Mouse (Mus musculus) kidney, postnatal 4 days (tissue): ENCODE measurements around the gene Gm42421.
A peak's percentile ranks its signal among the peaks of the same experiment; 100 is the strongest.

Experiments
- DNase-seq, 2 experiments: peaks; one replicate each; pipeline ENCODE4 v3.0.0; 2021; ENCODE audit warnings: mixed read lengths in 2 of 2

Gm42421 gene

DNA sequence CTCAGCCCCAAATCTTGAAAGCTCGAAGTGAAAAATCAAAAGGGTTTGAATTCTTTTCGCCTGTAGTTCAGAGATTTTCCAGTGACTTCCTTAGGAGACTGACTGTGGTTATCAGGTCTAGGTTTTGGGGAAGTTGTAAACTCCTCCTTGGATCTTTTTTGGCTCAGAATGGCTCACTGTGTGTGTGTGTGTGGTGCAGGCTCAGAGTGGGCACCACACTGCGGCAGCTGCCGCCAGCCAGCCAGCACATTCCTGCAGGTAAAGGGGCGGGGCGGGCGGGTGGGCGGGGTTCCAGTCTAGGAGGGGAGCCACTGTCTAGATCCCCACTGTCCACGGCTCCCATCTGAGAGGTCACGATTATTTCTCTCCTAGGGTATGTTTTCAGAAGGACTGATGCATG lies 13.6 kb downstream of the Gm42421 start:
- DNase-seq, result no peak

DNA sequence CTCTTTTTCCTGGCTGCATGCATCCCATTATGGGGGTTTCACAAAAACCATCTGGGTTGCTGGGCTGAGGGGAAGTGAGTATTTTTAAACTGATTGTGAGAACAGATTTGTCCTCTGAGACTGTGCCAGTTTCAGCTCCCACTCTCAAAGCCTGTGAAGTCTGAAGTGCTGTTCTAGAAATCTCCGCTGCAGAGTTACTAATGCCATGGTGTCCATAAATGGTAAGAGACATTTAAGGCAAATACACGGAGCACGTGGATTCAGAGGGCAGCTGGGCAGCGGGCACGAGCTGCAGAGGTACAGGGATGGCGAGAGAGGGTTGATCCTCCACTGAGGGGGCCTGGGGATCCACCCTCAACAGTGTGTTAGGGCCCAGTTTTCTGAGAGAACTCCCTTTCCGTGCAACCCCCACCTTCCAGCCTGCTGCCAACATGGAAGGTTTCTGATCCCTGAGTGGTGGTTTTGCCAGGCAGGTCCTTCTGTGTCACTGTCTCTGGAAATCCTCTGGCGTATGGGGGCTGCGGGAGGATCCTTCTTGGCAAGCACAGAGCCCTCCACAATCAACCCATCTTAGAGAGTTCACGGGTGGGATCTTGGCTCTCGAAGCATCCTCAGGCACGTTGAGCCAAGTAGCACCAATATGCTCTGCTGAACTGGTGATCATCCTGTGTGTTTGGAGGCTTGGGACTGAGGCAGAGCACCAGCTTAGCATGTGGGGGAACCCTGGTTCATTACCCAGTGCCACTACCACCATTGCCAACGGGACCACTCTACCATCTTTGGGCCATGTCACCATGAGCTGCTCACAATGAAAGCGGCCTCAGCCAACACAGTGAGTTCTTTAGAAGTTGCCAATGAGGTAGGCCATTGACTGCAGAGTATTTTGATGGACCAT lies 15.5 kb downstream of the Gm42421 start:
- no peak for DNase-seq

DNA sequence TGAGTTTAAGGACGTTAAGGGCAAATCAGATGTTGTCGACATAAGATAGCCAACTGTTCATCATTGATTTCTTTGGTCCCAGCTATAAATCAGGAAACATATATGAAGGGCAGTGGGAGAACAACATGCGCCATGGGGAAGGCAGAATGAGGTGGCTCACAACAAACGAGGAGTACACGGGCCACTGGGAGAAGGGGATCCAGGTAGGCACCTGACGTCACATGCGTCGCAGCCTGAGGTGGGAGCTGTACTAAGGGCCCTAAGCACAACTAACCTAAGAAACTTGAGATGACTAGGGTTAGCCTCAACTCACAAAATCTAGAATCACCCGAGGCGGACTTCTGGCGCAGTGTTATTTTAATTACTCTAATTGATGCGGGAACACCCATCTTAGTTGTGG lies 20.4 kb downstream of the Gm42421 start:
- DNase-seq, result no peak

DNA sequence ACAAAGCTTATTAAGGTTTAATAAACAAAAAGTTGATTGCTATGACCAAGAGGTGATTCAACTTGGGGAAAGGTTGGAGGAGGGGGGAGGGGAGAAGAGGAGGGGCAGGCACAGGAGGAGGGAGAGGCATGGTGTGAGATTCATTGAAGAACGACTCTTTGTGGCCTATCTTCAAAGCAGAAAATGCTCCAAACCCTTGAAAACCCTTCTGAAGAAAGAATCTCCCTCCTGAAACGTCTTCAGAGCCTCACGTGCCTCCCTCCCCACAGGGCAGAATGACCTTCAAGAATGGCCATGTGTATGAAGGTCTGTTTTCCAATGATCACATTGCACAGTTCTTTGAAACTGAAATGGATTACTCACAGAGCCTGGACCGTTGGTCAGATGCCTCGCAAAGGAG lies 22.0 kb downstream of the Gm42421 start:
- no peak for DNase-seq

DNA sequence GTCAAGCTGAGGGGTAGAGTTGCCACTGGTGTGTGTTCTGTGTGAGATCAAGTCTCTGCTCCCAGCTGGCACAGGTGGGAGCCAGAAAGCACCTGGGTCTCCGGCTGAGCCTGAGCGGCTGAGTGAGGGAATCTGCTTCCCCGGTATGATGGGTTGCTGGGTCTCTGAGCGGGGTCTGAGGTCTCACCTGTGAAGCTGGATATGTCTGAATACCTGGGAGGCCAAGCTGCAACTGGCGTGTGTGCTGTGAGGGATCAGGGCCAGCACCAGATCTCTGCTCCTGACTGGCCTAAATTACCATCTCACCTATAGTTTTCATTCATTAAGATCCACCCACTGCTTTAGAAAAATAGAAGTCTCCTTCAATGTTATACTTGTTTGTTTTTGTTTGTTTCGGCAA lies 29.1 kb downstream of the Gm42421 start:
- no peak for DNase-seq

DNA sequence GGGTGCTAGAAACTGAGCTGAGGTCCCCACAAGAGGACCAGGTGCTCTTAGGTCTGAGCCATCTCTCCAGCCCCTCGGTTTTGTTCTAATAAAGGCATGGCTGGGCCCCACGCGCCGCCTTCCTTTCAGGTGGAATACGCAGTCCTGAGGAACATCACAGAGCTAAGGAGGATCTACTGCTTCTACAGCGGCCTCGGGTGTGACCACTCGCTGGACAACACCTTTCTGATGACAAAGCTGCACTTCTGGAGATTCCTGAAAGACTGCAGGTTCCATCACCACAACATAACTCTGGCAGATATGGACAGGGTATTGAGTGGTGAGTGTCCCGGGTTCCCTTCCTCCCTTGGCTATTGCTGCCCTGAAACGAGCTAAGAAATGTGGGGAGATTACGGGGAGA lies 31.6 kb downstream of the Gm42421 start:
- DNase-seq, result no peak

DNA sequence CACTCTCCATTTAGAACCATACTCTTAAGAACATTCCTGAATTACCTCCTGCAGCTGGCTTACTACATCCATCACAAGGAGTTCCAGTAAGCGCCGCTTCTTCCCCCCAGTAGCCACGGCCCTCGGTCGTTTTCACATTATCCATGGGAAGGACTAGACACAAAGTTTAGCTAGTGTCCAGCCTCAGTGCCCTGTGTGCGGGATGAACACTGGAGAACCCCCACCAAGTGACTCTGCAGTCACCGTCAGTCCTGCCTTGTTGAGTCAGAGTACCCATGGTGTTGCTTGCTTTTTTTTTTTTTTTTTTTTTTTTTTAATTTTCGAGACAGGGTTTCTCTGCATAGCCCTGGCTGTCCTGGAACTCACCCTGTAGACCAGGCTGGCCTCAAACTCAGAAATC lies 33.2 kb downstream of the Gm42421 start:
- DNase-seq, result no peak

DNA sequence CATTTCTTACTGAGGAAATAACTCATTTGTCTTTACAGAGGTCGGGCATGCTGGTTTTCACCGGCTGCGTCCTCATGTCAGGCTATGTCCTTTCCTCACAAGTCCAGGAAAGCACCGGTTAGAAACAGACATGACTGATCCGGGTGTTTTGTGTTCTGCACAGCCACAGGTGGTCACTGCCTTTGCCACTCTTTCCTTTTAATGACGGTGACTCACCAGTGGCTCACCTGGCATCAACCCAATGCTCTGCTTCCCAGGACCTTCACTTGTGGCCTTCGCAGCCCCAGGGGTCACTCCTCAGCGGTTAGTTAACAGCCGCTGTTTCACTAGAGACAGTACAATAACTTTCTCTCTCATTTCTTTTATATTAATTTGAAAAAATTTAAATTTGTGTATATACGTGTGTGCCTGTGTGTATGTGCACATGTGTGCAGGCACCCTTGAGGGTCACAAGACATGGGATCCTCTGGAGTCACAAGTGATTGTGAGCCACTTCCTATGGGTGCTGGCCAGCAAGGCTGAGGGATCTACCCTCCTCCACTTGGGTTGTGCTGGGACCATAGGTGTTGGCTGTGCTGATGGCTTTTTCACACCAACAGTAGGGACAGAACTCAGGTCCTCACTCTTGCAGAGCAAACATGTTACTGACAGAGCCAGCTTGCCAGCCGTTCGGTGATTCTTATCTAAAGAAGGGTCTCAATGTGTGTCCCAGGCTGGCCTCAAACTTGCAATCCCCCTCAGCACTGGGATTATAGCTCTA lies 37.8 kb downstream of the Gm42421 start:
- peak in 1 of 2 experiments; percentile 10 for DNase-seq

DNA sequence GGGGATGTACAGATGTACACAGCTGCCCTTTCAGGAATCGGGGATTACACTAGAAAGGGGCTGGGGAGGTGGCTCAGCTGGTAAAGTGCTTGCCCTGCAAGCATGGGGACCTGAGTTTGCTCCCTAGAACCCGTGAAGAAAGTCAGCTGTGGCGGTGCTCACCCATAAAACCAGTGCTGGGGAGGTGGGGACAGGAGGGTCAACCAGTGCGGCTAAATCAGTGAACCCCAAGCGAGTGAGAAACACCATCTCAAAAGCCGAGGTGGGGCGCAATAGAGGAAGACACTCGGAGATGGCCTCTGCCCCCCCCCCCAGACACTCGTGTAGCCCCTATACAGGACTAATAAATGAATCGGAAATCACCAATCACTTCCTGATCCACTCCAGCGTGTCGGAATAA lies 38.7 kb downstream of the Gm42421 start:
- DNase-seq, result no peak

DNA sequence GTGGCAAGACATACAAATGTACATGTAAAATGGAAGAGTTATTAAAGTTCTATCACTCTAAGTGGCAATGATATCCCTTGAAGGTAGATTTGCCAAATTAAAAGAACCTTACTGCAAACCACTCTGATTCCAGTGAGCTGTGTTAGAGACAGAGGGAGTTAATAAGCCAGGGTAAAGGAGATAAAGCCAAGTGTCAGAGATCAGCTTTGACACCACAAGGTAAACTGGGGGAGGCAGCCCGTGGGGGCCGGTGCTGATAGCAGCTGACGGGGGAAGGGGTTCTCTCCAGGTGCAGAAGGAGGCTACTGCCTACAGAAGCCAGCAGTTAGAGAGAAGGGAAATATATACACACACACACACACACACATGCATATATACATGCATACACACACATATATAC lies 44.7 kb downstream of the Gm42421 start:
- no peak for DNase-seq

DNA sequence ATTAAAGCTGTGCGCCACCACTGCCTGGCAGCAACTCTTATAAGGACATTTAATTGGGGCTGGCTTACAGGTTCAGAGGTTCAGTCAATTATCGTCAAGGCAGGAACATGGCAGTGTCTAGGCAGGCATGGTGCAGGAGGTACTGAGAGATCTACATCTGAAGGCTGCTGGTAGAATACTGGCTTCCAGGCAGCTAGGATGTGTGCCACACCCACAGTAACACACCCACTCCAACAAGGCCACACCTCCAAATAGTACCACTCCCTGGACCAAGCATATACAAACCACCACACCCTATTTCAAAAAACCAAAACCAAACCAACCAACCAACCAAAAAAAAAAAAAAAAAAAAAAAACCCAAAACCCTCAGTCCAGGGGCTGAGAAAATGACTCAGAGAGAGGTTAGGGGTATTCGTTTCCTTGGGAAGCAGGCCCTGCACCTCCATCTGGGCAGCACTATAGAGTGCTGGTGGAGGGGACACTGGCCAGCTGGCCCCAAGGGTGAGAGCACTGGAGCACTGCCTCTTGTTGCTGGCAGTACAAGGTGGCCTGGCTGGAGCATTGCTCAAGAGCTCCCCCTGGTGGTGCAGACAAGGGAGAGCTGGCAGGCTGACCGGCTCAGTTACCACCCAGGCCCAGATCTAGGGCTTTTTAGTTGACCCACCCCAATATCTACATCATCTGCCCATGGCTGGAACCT lies 47.1 kb downstream of the Gm42421 start:
- DNase-seq, result peak; percentile 74 to 79

DNA sequence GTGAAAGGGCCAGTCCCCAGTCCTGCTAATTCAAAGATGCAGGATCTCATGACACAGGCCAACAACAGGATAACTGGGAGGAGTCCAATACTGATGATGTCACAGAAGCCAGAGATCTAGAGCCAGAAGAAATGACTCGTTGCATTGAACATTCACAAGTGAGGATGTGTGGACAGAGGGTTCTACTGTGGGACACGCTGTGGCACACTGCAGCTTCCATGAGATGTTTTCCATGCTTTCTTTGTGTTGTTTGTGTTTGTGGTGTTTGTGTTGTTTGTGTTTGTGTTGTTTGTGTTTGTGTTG lies 47.6 kb downstream of the Gm42421 start:
- no peak for DNase-seq

DNA sequence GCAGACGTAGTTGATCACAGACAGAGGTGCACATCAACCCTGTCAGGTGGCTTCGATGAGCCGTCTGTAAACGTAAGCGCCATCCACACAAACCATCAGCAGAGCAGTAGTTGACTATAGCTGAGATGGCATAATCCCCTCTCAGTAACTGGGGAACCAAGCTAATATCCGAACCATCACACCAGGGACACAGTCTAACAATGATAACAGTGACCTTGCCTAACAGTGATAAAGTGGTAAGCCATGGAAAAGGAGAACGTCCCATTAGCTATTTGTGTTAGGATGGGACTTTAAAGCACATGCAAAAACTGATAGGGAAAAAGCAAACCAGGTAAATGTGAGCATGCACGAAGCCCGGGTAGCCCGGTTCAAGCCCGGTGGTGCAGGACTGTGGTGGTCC lies 48.3 kb downstream of the Gm42421 start:
- no peak for DNase-seq

DNA sequence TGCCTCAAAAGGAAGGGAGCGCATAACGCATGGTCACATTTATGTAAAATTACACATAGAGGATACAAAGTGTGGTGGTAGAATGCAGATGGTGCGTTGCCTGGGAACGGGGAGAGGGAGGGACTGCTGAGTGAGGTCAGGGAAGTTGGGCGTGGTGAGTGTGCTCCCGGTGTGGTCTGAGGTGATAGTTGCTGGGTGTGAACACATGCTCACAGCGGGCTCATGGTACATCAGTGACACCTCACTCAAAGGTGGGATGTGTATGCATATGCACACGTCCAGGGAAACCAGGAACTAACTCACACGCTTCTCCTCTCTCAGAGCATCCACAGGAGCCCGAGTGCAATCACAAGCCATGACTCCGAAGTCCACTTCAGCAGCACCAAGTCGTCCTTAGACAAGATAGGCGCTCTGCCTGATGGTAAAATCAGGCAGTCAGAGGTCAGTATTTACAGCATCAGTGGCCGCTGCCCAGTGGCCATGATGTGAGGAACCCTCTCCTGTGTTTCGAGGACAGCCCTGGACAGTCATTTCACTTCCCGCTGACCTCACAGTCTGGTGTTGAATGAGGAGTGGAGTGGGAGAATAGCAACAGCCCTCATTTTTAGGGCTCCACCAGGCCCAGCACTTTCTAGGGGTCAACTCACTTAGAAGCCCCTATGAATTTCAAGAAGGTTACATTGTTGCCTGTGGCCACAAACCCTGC lies 48.9 kb downstream of the Gm42421 start:
- no peak for DNase-seq

DNA sequence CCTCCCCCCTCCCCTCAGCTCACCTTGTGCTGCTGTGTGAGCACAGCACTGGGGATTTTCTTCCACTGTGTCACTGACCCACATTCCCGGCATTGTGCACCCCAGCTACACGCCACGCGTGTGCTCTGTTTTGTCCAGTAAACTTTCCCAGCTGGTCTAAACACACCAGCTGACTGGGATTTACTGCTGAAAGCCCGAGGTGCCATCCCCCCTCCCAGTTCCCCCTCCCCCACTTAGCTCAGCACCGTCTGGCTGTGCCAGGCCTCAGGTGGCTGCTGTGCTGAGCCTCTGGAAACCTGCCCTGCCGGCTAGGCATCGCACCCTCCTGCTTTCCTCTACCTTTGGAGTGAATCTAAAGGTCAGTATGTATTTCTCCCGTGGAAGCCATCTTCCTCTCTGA lies 52.9 kb downstream of the Gm42421 start:
- peak; percentile 18 to 60 for DNase-seq

DNA sequence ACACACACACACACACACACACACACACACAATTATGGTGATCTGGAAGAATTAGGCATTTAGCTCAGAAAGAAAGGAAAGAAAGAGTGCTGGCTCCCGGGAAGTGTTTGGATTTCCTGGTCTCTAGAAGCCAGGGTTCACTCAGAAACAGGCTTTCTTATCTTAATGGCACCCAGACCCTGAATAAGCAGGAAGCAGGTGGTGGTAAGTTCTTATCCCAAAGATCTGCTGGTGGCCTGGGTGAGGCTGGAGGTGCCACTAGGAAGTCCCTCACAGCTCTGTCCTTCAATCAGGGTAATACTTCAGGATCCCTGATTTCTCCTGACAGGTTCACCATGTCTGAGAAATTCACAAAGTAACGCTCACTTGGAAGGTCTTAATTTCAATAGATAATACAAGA lies 54.4 kb downstream of the Gm42421 start:
- no peak for DNase-seq

DNA sequence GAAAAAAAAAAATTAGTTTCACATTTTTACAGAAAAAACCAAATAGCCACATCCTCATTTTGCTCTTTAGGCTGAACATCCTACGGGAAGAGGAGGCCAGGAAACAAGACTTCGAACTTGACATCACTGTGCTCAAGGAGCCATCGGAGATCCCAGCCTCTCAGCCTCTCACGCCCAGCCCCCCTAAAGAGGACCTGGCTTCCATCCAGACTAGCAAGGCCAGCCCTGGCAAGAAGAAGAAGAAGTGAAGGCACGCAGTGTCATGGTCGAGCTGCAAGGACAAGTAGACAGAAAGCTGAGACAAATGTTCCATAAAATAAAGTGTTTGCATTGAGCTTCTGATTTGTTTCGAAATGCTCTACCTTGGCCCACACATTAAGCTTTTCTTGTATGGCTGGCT lies 57.4 kb downstream of the Gm42421 start:
- DNase-seq, result no peak
